Mouse (Mus musculus): Measurements from ENCODE around the gene Crtc2. TPM values are rescaled to one million over a fixed set of nuclear protein-coding genes. Genes with fewer than 3 reads are reported as not detected.

Crtc2 gene
- polyA plus RNA-seq, 1 experiment from 2014 or later: 9.8 TPM

DNA sequence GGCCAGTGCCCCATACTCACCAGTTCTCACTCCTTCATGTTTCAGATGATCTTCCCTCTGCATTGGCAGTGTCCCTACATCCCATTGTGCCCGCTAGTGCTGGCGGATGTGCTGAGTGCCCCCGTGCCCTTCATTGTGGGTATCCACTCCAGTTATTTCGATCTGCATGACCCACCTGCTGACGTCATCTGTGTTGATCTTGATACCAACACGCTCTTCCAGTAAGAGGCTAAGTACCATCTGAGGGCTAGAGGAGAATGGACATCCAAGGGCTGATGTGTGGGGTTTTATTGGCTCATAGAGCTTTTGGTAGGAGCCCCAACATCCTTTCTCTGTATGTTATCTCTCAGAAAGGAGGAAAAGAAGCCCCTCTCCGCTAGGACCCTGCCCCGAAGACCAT is 16.8 kb downstream of the Crtc2 start:
- Histone ChIP-seq H3K4me2 (ENCODE audit: low read depth) (no peak overlapping the region), H3K9me3 (ENCODE audit: control insufficient read depth, low read length) (no peaks in the 10 kb centered on the region), H3K27me3 (ENCODE audit: control insufficient read depth, insufficient read depth, low read length) (no peaks in the 10 kb centered on the region), H3K27ac (ENCODE audit: low read depth, low read length) (no peak overlapping the region), H3K9ac (ENCODE audit: low read length) (no peak overlapping the region), H3K4me3 (ENCODE audit: low read depth, low read length) (no peak overlapping the region), H3K4me1 (ENCODE audit: control insufficient read depth, insufficient read depth, low read length) (peaks cover 7% of the 10 kb centered on the region), H3K36me3 (ENCODE audit: control insufficient read depth, insufficient read depth, low read length) (peaks cover 4% of the 10 kb centered on the region)
- no peak for DNase-seq (ENCODE audit: low spot score)
- no peak for ATAC-seq (ENCODE audit: insufficient read depth, low FRiP score, low TSS enrichment)
- 92% methylated on average over 8 of the region's 8 CpGs for WGBS

DNA sequence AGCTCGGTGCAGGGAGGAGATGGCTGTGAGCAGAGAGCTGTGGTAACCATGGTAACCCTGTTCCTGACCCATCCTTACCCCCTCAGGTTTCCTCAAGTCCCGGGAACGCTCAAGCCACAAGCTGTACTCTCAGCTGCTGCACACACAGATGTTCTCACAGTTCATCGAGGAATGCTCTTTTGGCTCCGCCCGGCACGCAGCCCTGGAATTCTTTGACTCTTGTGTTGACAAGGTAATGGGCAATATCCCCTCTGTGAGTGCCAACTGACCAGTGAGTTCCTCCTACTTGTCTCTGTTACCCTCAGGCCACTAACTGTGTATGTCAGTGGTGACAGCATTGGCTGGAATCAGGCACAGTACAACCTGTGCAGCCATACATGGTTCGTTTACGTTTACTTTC is 18.2 kb downstream of the Crtc2 start:
- Histone ChIP-seq H3K4me3 (ENCODE audit: low read depth, low read length) (no peak overlapping the region), H3K9ac (ENCODE audit: low read length) (no peak overlapping the region), H3K9me3 (ENCODE audit: control insufficient read depth, low read length) (no peaks in the 10 kb centered on the region), H3K27ac (ENCODE audit: low read depth, low read length) (no peak overlapping the region), H3K4me2 (ENCODE audit: low read depth) (no peak overlapping the region), H3K36me3 (ENCODE audit: control insufficient read depth, insufficient read depth, low read length) (peaks cover 4% of the 10 kb centered on the region), H3K27me3 (ENCODE audit: control insufficient read depth, insufficient read depth, low read length) (no peaks in the 10 kb centered on the region), H3K4me1 (ENCODE audit: control insufficient read depth, insufficient read depth, low read length) (no peaks in the 10 kb centered on the region)
- no peak for DNase-seq (ENCODE audit: low spot score)
- WGBS: 71% methylated on average over 9 of the region's 9 CpGs
- no peak for ATAC-seq (ENCODE audit: insufficient read depth, low FRiP score, low TSS enrichment)

- Histone ChIP-seq H3K27me3 (ENCODE audit: control insufficient read depth, insufficient read depth, low read length) (no peaks in the 10 kb centered on the region), H3K9me3 (ENCODE audit: control insufficient read depth, low read length) (no peaks in the 10 kb centered on the region), H3K4me3 (ENCODE audit: low read depth, low read length) (no peak overlapping the region), H3K27ac (ENCODE audit: low read depth, low read length) (no peak overlapping the region), H3K4me1 (ENCODE audit: control insufficient read depth, insufficient read depth, low read length) (no peaks in the 10 kb centered on the region), H3K4me2 (ENCODE audit: low read depth) (no peak overlapping the region), H3K36me3 (ENCODE audit: control insufficient read depth, insufficient read depth, low read length) (peaks cover 4% of the 10 kb centered on the region), H3K9ac (ENCODE audit: low read length) (no peak overlapping the region)
- 89% methylated on average over 22 of the region's 22 CpGs for WGBS
- DNase-seq (ENCODE audit: low spot score) (no peak), ATAC-seq (ENCODE audit: insufficient read depth, low FRiP score, low TSS enrichment) (no peak)
Measured at GRCm38 (mm10) chr3:90273855-90274254, 19.9 kb downstream of the Crtc2 start.

DNA sequence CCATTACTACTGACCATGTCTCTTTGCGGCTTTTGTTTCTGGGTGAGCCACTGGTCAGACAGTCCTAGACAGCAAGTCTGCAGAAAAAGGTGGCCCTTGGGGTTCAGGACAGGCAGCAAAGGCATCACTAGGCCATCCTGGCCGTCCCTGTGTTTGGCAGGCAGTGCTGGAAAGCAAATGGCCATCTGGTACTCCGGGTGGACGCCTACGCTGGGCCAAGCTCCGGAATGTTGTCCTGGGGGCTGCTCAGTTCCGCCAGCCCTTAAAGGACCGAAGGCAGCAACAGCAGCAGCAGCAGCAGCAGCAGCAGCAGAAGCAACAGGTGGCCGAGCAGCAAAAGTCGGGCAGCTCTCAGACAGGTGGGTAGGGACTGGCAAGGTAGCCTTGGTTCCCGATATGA is 21.3 kb downstream of the Crtc2 start:
- Histone ChIP-seq H3K27ac (ENCODE audit: low read depth, low read length) (no peak overlapping the region), H3K36me3 (ENCODE audit: control insufficient read depth, insufficient read depth, low read length) (peaks cover 7% of the 10 kb centered on the region), H3K4me1 (ENCODE audit: control insufficient read depth, insufficient read depth, low read length) (no peaks in the 10 kb centered on the region), H3K9ac (ENCODE audit: low read length) (no peak overlapping the region), H3K4me3 (ENCODE audit: low read depth, low read length) (no peak overlapping the region), H3K27me3 (ENCODE audit: control insufficient read depth, insufficient read depth, low read length) (no peaks in the 10 kb centered on the region), H3K4me2 (ENCODE audit: low read depth) (no peak overlapping the region), H3K9me3 (ENCODE audit: control insufficient read depth, low read length) (no peaks in the 10 kb centered on the region)
- WGBS: 93% methylated on average over 11 of the region's 11 CpGs
- no peak for ATAC-seq (ENCODE audit: insufficient read depth, low FRiP score, low TSS enrichment)
- no peak for DNase-seq (ENCODE audit: low spot score)

- Histone ChIP-seq H3K4me2 (ENCODE audit: low read depth) (no peak overlapping the region), H3K27me3 (ENCODE audit: control insufficient read depth, insufficient read depth, low read length) (no peaks in the 10 kb centered on the region), H3K4me3 (ENCODE audit: low read depth, low read length) (no peak overlapping the region), H3K27ac (ENCODE audit: low read depth, low read length) (no peak overlapping the region), H3K4me1 (ENCODE audit: control insufficient read depth, insufficient read depth, low read length) (no peaks in the 10 kb centered on the region), H3K9ac (ENCODE audit: low read length) (no peak overlapping the region), H3K9me3 (ENCODE audit: control insufficient read depth, low read length) (no peaks in the 10 kb centered on the region), H3K36me3 (ENCODE audit: control insufficient read depth, insufficient read depth, low read length) (peaks cover 7% of the 10 kb centered on the region)
- 39% methylated on average over 16 of the region's 16 CpGs for WGBS
- DNase-seq (ENCODE audit: low spot score): no peak
- no peak for ATAC-seq (ENCODE audit: insufficient read depth, low FRiP score, low TSS enrichment)
Measured at GRCm38 (mm10) chr3:90276858-90277257, 22.9 kb downstream of the Crtc2 start.

DNA sequence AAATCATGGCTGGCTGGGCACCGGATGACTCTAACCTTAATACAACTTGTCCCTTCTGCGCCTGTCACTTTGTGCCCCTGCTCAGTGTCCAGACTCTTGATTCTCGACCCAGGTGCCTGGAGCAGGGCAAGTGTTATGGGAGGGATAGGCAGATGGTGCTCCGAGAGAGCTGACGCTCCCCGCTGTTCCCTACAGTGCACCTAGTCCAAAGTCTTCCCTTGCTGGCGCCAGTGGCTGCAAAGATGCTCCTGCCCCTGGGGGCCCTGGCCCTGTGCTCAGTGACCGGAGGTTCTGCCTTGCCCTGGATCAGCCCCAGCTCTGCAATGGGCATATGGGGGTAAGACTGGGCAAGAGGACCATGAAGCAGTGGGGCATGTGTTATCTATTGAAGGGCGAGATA is 23.8 kb downstream of the Crtc2 start:
- no peak for ATAC-seq (ENCODE audit: insufficient read depth, low FRiP score, low TSS enrichment)
- WGBS: 95% methylated on average over 9 of the region's 9 CpGs

GRCm38 (mm10) chr3:90278211-90278610 is 24.2 kb downstream of the Crtc2 start:
- ATAC-seq (ENCODE audit: insufficient read depth, low FRiP score, low TSS enrichment): no peak
- Histone ChIP-seq H3K9me3 (ENCODE audit: control insufficient read depth, low read length) (no peaks in the 10 kb centered on the region), H3K27ac (ENCODE audit: low read depth, low read length) (no peak overlapping the region), H3K4me3 (ENCODE audit: low read depth, low read length) (no peak overlapping the region), H3K4me2 (ENCODE audit: low read depth) (no peak overlapping the region), H3K36me3 (ENCODE audit: control insufficient read depth, insufficient read depth, low read length) (peaks cover 3% of the 10 kb centered on the region), H3K4me1 (ENCODE audit: control insufficient read depth, insufficient read depth, low read length) (no peaks in the 10 kb centered on the region), H3K27me3 (ENCODE audit: control insufficient read depth, insufficient read depth, low read length) (no peaks in the 10 kb centered on the region), H3K9ac (ENCODE audit: low read length) (no peak overlapping the region)
- DNase-seq (ENCODE audit: low spot score): no peak
- 93% methylated on average over 10 of the region's 10 CpGs for WGBS

More for the DNA sequence above, 23.8 kb downstream of the Crtc2 start:
- no peak for DNase-seq (ENCODE audit: low spot score)
- Histone ChIP-seq H3K4me2 (ENCODE audit: low read depth) (no peak overlapping the region), H3K4me1 (ENCODE audit: control insufficient read depth, insufficient read depth, low read length) (no peaks in the 10 kb centered on the region), H3K36me3 (ENCODE audit: control insufficient read depth, insufficient read depth, low read length) (peaks cover 4% of the 10 kb centered on the region), H3K4me3 (ENCODE audit: low read depth, low read length) (no peak overlapping the region), H3K27ac (ENCODE audit: low read depth, low read length) (no peak overlapping the region), H3K27me3 (ENCODE audit: control insufficient read depth, insufficient read depth, low read length) (no peaks in the 10 kb centered on the region), H3K9ac (ENCODE audit: low read length) (no peak overlapping the region), H3K9me3 (ENCODE audit: control insufficient read depth, low read length) (no peaks in the 10 kb centered on the region)

DNA sequence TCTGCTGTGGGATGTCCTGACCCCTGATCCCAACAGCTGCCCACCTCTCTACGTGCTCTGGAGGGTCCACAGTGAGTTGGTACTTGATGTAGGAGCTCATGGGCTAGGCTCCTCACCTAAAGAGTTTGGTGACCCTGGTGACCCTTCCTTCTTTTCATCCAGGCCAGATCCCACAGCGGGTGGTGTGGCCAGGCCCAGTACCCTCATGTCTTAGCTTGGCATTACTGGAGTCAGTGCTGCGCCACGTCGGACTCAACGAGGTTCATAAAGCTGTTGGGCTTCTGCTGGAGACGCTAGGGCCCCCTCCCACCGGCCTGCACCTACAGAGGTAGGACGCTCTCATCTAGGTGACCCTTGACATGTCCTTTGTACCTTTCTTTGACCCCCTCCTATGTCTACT is 25.3 kb downstream of the Crtc2 start:
- no peak overlapping the region for H3K9ac ChIP-seq (ENCODE audit: low read length)
- H3K4me1 ChIP-seq (ENCODE audit: control insufficient read depth, insufficient read depth, low read length): no peaks in the 10 kb centered on the region
- peaks cover 3% of the 10 kb centered on the region for H3K36me3 ChIP-seq (ENCODE audit: control insufficient read depth, insufficient read depth, low read length)
- no peak overlapping the region for H3K4me3 ChIP-seq (ENCODE audit: low read depth, low read length)
- no peak overlapping the region for H3K27ac ChIP-seq (ENCODE audit: low read depth, low read length)
- 94% methylated on average over 9 of the region's 9 CpGs for WGBS
- no peaks in the 10 kb centered on the region for H3K27me3 ChIP-seq (ENCODE audit: control insufficient read depth, insufficient read depth, low read length)
- DNase-seq (ENCODE audit: low spot score): no peak
- no peak overlapping the region for H3K4me2 ChIP-seq (ENCODE audit: low read depth)
- H3K9me3 ChIP-seq (ENCODE audit: control insufficient read depth, low read length): no peaks in the 10 kb centered on the region
- no peak for ATAC-seq (ENCODE audit: insufficient read depth, low FRiP score, low TSS enrichment)

DNA sequence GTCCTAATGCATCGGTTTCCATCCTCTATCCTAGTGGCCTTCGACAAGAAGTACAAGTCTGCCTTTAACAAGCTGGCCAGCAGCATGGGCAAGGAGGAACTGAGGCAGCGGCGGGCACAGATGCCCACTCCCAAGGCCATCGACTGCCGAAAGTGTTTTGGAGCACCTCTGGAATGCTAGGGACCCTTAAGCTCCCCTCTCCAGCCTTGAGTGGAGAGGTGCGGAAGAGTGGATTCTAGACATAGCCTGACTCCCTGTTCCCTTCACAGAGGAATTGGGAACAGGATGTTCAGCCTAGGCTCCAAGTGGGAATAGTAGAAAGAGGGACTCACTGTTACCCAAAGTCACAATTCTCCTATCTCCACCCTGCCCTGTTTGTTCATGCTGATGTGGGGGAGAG is 25.8 kb downstream of the Crtc2 start:
- no peaks in the 10 kb centered on the region for H3K9me3 ChIP-seq (ENCODE audit: control insufficient read depth, low read length)
- H3K4me3 ChIP-seq (ENCODE audit: low read depth, low read length): no peak overlapping the region
- 95% methylated on average over 7 of the region's 7 CpGs for WGBS
- H3K27ac ChIP-seq (ENCODE audit: low read depth, low read length): no peak overlapping the region
- no peaks in the 10 kb centered on the region for H3K4me1 ChIP-seq (ENCODE audit: control insufficient read depth, insufficient read depth, low read length)
- H3K36me3 ChIP-seq (ENCODE audit: control insufficient read depth, insufficient read depth, low read length): peaks cover 3% of the 10 kb centered on the region
- DNase-seq (ENCODE audit: low spot score): no peak
- no peak for ATAC-seq (ENCODE audit: insufficient read depth, low FRiP score, low TSS enrichment)
- no peak overlapping the region for H3K4me2 ChIP-seq (ENCODE audit: low read depth)
- H3K27me3 ChIP-seq (ENCODE audit: control insufficient read depth, insufficient read depth, low read length): no peaks in the 10 kb centered on the region
- no peak overlapping the region for H3K9ac ChIP-seq (ENCODE audit: low read length)
